Mouse (Mus musculus) CD4-positive naive resting alpha-beta T cell, adult 76 days (primary cell): ENCODE results near the gene Stoml3. TPM values are rescaled to one million over a fixed set of nuclear protein-coding genes. Genes with fewer than 3 reads are reported as not detected.

Experiments used
- total RNA-seq: library from RNA; stranded (reverse); gene quantifications from one replicate; pipeline ENCODE4 v1.2.4, GENCODE M21; 2023

Gene Stoml3
- not detected for total RNA-seq

GRCm38 (mm10) chr3:53488353-53488752 lies at the start of gene Stoml3:
Stoml3 (plus strand) TSS chr3:53488653.

GRCm38 (mm10) chr3:53463046-53463764 lies 25.2 kb upstream of the Stoml3 start, which contains the start of the genes Nhlrc3 and Proser1:
Nhlrc3 (minus strand) TSS chr3:53463332.
Proser1 (plus strand) TSS chr3:53463666.

Other genes with a start within 250 kb of the Stoml3 start
- gene Nhlrc3, start 25.3 kb upstream of the Stoml3 start, total RNA-seq = 13.9 TPM
- gene Proser1, start 25.0 kb upstream of the Stoml3 start, total RNA-seq = 46.0 TPM
- not detected for gene Frem2, start 168.7 kb downstream of the Stoml3 start, total RNA-seq